Mouse (Mus musculus): ENCODE results near the gene Lyplal1. TPM values are rescaled to one million over a fixed set of nuclear protein-coding genes. Genes with fewer than 3 reads are reported as not detected.
A peak's percentile ranks its signal among the peaks of the same experiment; 100 is the strongest.

Gene Lyplal1
- 1 to 10 TPM; 1.4 to 2.4 TPM for total RNA-seq (2021)
- long read RNA-seq, experiment 1, partial matches to known transcripts, result 0 of 2 reads
- long read RNA-seq, experiment 1, other reads (novel, unspliced or antisense), result 0 of 2 reads
- long read RNA-seq, experiment 2, partial matches to known transcripts, result 0 of 6 reads
- long read RNA-seq, experiment 2, other reads (novel, unspliced or antisense), result 0 of 6 reads

DNA sequence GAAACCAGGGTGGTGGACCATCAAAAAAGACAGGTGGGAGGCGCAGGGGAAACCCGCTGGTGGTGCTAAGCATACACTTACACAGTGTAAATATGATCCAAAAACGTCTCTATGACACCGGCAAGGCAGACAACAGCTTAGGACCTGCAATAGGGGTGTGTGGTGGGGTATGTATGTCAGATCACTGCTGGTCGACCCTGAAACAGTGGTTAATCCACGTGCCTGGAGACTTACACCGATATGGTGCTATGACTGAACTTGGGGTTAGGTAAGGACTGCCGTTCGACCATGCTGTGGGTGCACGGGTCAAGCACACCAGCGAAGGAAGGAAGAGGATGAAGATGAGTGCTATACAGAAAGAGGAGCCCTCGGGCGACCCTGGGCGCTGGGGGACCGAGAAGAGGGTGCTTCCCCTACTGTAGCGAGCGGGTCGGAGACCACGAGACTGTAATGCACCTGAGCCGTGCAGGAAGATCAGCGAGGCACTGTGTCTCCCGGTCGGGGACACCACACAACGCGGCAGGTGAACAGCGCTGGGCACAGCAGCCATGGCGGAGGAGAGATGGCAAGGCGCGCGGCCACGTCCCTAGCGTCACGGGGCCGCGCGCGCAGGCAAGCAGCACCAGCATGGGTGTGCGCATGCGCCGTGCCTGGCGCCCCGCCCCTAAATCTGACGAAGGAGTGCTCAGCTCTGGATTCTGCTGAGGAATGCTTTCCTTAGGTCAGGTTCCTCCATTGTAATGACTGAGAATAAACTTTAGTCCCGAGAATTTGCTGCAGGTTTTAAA is at the start of gene Lyplal1:
Lyplal1 (minus strand) TSS at position 610 of the 788 bp plus-strand sequence.
- peak; percentile 93 for DNase-seq

- no peak for DNase-seq
These were observed 46.5 kb upstream of the Lyplal1 start for GRCm38 (mm10) chr1:186163616-186164015.

DNA sequence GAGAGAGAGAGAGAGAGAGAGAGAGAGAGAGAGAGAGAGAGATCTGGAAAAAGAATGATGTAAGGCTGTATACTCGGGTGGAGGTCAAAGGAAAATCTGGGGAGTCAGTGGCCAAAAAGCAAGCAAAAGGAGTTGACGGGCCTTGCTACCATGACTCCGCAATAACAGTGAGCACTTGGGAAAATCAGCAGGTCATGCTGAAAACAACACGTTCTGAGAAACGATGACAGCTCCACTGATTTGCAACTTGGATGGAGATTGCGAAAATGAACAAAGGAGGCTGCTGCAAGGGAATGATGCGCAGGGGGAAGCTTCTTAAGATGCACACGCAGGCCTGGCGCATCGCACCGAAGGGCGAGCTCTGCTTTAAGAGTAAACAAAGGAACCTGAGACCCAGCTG is 46.1 kb upstream of the Lyplal1 start:
- DNase-seq, result peak; percentile 11

DNA sequence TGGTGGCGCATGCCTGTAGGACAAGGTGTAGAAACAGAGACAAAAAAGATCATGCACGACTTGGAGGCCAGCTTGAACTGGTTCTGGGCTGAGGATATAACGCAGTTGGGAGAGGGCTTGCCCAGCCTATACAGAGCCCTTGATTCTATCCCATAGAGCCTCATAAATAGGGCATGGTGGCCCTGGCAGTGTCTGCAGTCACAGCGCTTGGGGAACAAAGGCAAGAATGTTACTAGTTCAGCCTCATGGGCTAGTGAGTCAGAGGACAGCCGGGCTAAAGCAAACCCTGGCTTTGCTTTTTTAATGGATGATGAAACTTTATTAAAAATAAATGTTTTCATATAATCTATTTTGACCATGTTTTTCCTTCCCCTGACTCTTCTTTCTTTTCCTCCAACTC is 33.3 kb upstream of the Lyplal1 start:
- no peak for DNase-seq

DNA sequence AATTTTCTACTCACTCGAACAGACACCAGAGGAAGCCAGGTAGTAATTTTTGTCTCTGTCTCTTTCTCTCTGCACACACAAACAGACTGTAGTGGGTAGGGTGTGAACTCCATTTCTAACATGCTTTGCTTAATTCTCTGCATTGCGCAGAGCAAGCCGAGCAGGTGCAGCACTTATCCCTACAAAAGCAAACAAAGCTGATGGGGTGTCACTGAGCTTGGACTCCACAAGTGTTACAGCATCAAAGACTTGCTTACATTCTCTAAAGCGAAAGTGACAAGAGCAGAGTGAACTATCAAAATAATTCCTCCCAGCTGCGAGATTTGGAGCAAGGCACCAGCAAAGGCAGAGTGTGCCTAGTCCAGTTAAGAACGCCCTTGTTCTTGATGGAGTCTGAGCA is 28.3 kb upstream of the Lyplal1 start:
- DNase-seq, result no peak

DNA sequence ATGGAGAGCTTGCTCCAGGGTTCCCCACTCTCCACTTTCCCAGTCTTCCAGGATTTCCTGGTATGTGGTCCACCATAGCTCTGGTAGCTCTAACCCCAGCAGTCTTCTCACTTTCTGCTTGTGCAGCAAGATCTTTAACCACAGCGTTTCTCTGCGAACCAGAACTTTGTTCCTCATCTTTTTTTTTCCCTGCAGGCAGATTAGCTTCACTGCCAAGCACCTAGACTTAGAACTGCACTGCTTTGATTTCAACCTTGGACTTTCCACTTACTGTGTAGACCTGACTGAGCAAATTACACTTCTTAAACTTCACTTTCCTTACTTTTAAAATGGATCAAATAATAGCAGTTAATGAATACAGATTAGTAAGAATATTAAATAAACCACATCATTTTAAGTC is 23.1 kb upstream of the Lyplal1 start:
- DNase-seq, result no peak

DNA sequence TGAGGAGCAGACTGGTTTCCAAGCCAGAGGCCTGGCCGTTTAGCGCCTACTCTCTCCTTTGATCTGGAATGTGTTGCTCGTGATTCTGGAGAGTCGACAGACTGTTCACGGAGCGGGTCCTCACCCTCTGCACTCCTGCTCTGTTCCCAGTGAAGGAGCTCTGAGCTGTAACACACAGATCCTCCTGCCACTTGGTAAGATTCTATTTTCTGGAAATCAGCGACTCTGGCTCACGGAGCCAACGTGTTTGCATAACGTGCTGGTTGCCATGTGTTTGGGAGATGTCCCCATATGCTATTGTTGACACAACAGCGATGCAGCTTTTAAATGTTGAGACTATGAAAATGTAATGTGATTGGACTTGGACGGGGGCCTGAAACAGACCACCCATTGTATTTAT is 20.8 kb upstream of the Lyplal1 start:
- no peak for DNase-seq

DNA sequence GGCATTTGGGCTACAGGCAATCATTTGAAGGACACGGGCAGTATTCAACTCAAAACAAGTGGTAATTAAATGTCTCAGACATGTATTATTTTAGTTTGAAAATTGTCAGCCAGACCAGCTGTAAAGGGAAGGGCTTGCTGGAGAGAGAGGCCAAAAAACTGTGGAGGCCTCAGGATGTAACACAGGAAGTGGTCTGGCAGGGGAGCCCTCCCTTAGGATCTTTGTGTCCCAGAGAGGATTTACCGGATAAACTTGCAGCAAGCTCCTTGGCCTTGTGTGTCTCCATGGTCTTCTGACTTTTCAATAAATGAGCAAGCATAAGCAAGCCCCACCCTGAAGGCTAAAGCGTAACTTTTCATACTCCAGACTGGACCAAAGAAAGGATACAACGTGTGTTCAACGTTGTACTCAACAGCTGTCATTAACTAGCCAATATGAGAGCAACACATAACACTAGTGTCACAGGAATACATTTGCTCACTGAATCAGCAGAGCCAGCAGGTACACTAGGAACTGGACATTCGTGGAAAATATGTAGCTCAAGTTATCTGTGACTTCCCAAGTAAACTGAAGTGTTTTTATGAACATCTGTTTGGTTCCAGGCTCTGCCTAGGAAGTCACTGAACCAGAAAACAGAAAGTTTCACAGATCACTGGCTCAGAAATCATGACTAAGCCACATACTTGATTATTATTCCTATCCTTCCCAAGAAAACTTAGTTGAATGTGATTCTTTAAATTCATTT is 19.7 kb upstream of the Lyplal1 start:
- DNase-seq, result peak; percentile 59

DNA sequence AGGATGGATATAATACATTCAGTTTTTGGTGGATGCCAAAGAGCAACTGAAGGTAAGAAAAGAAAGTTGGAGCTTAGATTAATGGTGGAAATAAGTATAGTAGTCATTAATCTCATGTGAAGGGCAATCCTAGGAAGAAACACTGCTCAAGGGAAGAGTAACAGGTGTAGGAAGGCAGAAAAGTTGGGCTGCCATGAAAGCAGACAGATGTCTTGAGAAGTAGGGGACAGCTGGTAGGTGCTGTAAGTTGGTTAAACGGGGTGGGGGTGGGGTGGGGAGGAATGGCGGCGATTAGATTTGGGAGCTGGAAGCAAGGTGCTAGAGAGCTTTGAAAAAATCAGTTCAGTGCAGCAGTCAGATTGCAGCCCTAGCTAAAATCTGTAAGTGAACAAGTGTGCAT is 14.4 kb upstream of the Lyplal1 start:
- DNase-seq, result no peak

DNA sequence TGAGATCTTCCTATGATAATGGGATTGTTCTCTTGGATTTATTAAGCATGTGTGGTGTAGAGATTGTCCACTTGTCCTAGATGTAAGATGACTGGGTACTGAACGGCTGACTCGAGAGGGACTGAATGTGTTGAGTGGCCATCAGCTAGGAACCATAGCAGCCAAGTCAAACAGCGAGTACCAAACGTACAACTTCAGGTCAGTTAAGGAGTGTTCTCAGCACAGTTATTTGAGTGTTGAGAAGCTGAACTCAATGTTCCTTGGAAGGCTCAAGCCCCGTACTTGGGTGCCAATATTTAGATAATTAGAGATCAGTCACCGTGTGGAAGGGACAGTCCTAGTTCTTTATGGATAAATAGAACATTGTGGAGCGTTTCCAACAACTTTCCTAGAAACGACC is 11.8 kb upstream of the Lyplal1 start:
- no peak for DNase-seq

- no peak for DNase-seq
These were observed 9.3 kb upstream of the Lyplal1 start for GRCm38 (mm10) chr1:186126313-186126862.

GRCm38 (mm10) chr1:186123690-186124089 is 6.6 kb upstream of the Lyplal1 start:
- no peak for DNase-seq

- DNase-seq, result no peak
These were observed 2.7 kb upstream of the Lyplal1 start for GRCm38 (mm10) chr1:186119856-186120255.

DNA sequence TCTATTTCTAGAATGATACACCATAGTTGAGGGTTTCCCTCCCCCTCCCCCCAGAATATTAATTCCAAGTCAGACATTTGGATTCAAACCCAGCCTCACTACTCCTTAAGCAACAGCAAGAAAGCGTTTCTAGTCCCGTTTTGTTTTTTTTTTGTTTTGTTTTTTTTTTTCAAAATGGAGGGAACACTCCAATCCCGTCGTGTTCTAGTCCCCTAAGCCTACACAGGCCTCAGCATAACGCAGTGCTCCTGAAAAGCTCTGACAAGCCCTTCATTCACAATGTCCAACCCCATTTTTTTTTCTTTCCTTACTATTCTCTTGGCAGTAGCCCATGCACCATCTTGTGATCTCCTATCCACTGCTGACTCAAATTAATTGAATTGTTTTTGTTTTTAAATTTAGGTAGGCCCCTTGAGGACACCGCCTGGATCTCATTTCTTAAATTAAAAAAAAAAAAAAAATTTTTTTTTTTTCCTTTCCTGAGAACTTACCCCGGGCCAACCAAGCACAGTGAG is 967 bp downstream of the Lyplal1 start:
- DNase-seq, result no peak

- no peak for DNase-seq
These were observed 14.8 kb downstream of the Lyplal1 start for GRCm38 (mm10) chr1:186102313-186102712.

DNA sequence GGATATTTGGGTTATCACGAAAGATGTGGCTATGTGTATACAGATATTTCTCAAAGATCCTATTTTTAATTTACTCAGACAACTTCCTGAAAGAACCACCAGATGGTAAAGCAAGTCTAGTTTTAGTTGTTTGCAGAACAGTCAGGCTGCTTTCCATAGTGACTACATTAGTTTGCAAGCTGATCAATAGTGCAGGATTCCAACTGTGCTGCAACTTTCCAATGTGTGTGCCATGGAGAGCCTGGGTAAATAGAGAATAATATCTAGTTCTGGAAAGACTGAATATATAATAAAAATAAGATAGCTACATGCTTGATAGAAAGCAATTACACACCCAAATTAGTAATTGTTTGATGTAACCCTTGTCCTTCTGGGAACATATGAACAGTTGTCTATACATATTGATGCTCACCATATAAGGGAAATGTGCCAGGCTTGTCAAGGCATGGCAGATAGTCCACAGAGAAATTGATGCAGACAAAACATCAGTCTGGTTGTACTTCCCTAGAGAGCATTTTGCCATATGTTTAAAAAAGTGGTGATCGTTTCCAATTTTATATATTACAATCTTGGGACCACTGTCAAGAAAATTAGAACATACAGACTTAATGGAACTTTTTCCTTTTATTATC is 50.7 kb downstream of the Lyplal1 start:
- no peak for DNase-seq

- no peak for DNase-seq
These were observed 57.1 kb downstream of the Lyplal1 start for GRCm38 (mm10) chr1:186060041-186060440.

DNA sequence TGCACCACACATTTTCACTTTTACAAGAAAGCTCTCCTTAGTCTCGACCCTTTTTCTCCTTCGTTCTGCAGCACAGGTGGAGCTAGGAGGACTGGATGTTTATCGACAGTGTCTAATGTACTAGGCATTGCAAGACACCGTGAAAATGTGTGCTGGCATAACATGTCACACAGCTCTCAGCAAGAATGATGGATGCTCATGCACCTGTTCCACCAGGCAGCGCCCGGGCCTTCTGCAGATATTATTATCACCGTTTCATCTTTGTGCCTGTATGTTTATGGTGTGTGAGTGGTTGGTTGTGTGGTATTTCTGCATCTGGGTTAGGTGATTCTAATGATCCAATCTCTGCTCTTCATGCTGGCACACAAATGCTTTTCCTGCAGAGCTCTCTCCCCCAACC is 62.9 kb downstream of the Lyplal1 start:
- no peak for DNase-seq

DNA sequence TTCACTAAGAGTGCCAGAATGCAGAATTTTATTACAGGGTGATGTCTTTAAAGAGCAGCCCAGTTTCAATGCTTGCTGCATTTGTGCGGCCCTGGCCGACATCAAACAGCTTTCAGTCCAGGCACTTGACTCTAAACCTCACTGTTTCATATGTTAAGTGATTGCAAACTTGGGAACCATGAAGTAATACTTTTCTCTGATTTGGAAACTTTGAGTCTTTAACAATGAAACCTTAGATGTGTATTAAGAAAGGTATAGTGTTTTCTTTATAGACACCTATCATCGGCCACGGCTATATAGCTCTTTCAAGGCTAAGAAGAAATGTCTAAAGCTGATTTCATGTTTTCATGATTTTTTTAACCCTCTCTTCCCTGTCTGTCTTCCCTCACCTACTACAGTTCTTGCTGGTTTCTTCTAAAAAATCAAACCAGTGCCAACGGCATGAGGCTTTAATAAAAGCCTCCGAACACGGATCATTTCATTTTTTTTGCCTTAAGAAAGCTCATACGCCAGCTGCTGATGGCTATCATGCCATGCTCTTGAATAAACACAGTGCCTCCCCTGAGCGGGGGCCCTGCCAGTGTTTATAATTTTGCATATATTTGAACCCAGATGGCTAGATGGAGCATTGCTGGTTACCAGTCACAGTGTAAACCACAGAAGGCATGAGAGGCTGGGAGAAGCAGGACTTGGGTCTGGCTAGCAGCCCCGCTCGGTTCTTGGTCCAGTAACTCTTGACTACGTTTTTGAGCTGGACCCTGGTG is 63.6 kb downstream of the Lyplal1 start:
- DNase-seq, result no peak

DNA sequence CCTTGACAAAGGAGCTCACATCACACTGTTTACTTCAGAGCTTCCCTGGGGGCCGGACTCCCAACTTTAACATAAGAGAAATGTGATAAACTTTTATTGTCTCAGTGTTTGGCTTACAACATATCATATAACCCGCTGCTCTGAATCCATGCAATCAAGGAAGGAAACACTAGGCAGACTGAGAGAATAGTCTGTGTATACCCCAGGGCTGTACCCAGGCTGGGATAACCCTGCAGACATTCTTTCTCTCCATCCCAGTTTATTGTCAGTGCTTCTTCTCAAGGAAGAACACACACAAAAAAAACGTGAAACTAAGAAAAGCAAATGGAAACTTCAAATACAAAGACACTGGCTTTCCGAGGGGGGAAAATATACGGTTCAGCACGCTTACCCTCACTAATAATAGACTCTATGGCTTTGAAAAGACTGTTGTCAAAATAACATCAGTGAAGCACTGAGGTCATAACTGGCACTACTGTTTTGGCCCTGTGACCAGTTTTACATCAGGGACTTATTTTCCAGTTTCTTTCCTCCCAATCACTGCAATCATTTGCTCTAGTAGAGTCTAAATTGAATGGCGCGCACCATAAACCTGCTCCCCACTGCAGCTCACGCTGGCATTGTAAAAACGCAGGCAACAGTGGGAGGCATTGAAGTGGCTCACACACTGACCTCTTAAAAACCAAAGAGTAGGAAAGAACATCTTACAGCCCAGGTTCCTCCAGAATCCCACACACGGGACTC is 73.2 kb downstream of the Lyplal1 start:
- DNase-seq, result no peak

DNA sequence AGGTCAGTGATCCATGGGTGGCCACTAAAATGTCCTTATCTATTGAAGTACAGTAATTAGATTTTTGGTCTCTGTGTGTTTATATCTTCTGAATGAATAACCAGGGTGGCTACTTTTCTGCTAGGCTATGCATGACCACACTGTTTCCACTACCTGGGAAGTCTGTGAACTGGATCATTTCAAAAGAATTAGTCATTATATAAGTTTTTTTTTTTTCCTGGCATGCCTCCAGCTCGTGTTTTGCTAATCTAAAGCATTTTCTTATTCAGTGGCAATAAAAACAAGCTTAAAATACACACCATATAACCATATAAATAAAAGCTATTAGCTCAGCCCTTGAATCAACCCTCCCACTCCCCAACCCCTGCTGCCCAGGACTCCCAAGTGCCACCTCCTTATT is 75.3 kb downstream of the Lyplal1 start:
- DNase-seq, result no peak
